Mouse (Mus musculus): ENCODE measurements around the gene Fam185a. TPM values are rescaled to one million over a fixed set of nuclear protein-coding genes. Genes with fewer than 3 reads are reported as not detected.

Gene Fam185a
- polyA plus RNA-seq, 1 experiment from 2014 or later = 7.7 TPM

DNA sequence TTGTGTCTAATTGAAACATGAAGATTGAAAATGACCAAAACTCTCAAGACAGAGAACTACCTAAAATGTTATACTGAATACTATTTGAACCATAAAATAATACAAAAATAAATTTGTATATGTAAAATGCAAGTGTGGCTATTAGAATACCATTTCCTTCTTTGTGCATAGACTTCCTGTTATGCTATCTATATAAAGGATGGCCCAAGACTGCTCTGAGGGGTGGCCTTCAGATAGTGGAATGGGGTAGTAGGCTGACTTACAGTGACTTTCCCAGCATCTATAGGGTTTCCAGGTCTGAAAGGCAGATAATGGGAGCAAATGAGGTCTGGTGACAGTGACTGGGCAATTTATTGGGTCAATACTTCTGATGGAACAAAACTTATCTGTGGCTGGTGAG is 37.4 kb upstream of the Fam185a start:
- no peak overlapping the region for H3K9ac ChIP-seq (replicated peaks; ENCODE audit: low read length)
- no peak overlapping the region for H3K4me3 ChIP-seq (ENCODE audit: low read length)
- no peak overlapping the region for H3K4me2 ChIP-seq (replicated peaks; ENCODE audit: low read depth, low read length)
- peaks cover 14% of the 10 kb centered on the region for H3K4me1 ChIP-seq (ENCODE audit: insufficient read depth, low read length)
- no peak overlapping the region for H3K27ac ChIP-seq (ENCODE audit: low read length)
- no peak for ATAC-seq (ENCODE audit: low FRiP score, low TSS enrichment)
- H3K9me3 ChIP-seq (ENCODE audit: low read length) = no peaks in the 10 kb centered on the region
- no peaks in the 10 kb centered on the region for H3K27me3 ChIP-seq (ENCODE audit: insufficient read depth, low read length)
- no peaks in the 10 kb centered on the region for H3K36me3 ChIP-seq (ENCODE audit: insufficient read depth, low read length)

GRCm38 (mm10) chr5:21388855-21389254 is 35.9 kb upstream of the Fam185a start:
- no peak for ATAC-seq (ENCODE audit: low FRiP score, low TSS enrichment)
- H3K36me3 ChIP-seq (ENCODE audit: insufficient read depth, low read length) = no peaks in the 10 kb centered on the region
- 81% methylated on average over 4 of the region's 4 CpGs for WGBS

DNA sequence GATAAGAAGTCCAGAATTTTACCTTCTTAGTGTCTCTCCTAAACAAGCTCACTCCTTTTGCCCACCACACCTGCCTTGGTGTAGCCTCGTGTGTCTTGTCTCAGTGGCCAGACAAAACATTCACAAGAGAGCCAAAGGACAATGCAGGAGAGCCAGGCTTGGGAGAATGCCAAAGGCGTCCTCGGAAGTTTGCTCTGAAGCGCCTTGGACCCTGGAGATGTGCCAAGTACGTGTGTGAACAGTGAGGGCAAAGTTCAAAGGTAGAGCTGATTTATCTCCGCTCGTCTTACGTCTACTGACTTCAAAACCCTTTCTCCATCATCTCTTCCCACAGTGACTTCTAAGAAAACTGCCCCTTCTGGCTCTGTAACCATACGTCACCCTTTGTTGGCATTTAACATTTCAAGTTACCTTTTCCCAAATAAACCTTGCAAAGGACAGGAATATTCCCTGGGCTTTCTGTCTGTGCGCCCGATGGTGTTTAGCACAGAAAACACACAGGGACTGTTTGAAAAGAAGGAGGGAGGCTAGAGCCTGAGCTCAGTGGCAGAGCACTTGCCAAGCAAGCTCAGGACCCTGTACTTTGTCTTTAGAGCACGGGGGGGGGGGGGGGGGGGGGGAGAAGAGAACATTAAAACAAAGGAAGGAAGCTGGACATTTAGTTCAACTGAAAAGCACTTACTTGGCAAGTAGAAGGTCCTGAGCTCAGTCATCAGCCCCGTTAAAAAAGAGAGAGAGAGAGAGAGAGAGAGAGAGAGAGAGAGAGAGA is 33.0 kb upstream of the Fam185a start:
- 25% methylated on average over 12 of the region's 13 CpGs for WGBS
- Histone ChIP-seq H3K36me3 (ENCODE audit: insufficient read depth, low read length) (no peaks in the 10 kb centered on the region), H3K9ac (replicated peaks; ENCODE audit: low read length) (no peak overlapping the region), H3K4me3 (ENCODE audit: low read length) (no peak overlapping the region), H3K4me2 (replicated peaks; ENCODE audit: low read depth, low read length) (no peak overlapping the region), H3K27me3 (ENCODE audit: insufficient read depth, low read length) (no peaks in the 10 kb centered on the region), H3K9me3 (ENCODE audit: low read length) (no peaks in the 10 kb centered on the region), H3K27ac (ENCODE audit: low read length) (no peak overlapping the region), H3K4me1 (ENCODE audit: insufficient read depth, low read length) (peaks cover 9% of the 10 kb centered on the region)
- ATAC-seq (ENCODE audit: low FRiP score, low TSS enrichment) = peak; percentile 71; the same call in 1 of the 2 replicates

More at GRCm38 (mm10) chr5:21388855-21389254, 35.9 kb upstream of the Fam185a start:
- no peaks in the 10 kb centered on the region for H3K27me3 ChIP-seq (ENCODE audit: insufficient read depth, low read length)
- no peak overlapping the region for H3K4me2 ChIP-seq (replicated peaks; ENCODE audit: low read depth, low read length)
- no peak overlapping the region for H3K4me3 ChIP-seq (ENCODE audit: low read length)
- no peak overlapping the region for H3K9ac ChIP-seq (replicated peaks; ENCODE audit: low read length)
- no peak overlapping the region for H3K27ac ChIP-seq (ENCODE audit: low read length)
- peaks cover 2% of the 10 kb centered on the region; the same call in 1 of the 2 replicates for H3K4me1 ChIP-seq (ENCODE audit: insufficient read depth, low read length)
- H3K9me3 ChIP-seq (ENCODE audit: low read length) = no peaks in the 10 kb centered on the region

DNA sequence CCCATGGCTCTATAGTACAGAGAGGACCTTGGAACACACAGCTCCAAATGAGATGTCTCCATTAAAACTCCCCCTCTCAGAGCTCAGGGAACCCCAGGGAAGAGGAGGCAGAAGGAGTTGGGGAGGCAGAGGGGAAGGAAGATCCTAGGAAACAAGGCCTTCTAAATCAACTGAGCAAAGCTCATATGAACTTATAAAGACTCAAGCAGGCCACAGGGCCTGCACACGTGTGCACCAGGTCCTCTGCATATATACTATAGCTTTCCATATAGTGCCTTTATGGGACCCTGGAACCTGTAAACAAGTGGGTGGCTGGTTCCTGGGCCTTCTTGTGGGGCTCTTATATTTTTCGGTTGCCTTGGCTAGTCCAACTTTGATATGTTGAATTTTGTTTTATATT is 30.2 kb upstream of the Fam185a start:
- ATAC-seq (ENCODE audit: low FRiP score, low TSS enrichment) = no peak
- H3K9ac ChIP-seq (replicated peaks; ENCODE audit: low read length) = no peak overlapping the region
- no peak overlapping the region for H3K4me2 ChIP-seq (replicated peaks; ENCODE audit: low read depth, low read length)
- no peaks in the 10 kb centered on the region for H3K27me3 ChIP-seq (ENCODE audit: insufficient read depth, low read length)
- peaks cover 9% of the 10 kb centered on the region for H3K4me1 ChIP-seq (ENCODE audit: insufficient read depth, low read length)
- H3K27ac ChIP-seq (ENCODE audit: low read length) = no peak overlapping the region
- WGBS = 79% methylated on average over 2 of the region's 2 CpGs
- H3K9me3 ChIP-seq (ENCODE audit: low read length) = no peaks in the 10 kb centered on the region
- no peaks in the 10 kb centered on the region for H3K36me3 ChIP-seq (ENCODE audit: insufficient read depth, low read length)
- H3K4me3 ChIP-seq (ENCODE audit: low read length) = no peak overlapping the region

DNA sequence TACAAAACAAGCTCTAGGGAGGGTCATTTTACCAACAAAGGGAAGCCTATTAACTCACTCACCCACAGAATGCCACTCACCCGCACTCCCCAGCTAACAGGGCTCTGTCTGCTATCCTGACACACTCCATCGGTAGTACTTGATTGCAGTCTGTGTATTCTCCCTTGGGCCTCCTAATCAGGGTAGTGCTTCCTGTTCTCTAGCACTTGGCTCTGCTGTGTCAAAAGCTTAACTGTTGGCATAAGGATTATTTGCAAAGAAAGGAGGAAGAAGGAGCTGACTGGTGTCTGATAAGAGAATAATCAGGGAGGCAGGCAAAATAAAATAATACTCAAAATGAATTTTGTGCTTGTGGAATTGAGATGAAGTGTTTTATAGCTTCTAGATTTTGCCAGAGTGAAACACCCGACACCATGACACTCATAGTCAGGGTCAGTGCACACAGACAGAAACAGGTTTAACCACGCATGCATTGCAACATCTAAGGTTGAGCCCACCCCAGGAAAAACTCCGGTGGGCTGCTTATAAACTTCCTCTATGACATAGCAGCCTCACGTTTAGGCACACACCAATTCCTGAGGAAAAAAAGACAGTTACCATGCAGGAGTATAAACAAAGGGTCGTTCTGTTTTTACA is 29.4 kb upstream of the Fam185a start:
- Histone ChIP-seq H3K27ac (ENCODE audit: low read length) (no peak overlapping the region), H3K4me3 (ENCODE audit: low read length) (no peak overlapping the region), H3K36me3 (ENCODE audit: insufficient read depth, low read length) (no peaks in the 10 kb centered on the region), H3K9me3 (ENCODE audit: low read length) (no peaks in the 10 kb centered on the region), H3K27me3 (ENCODE audit: insufficient read depth, low read length) (no peaks in the 10 kb centered on the region), H3K9ac (replicated peaks; ENCODE audit: low read length) (no peak overlapping the region), H3K4me2 (replicated peaks; ENCODE audit: low read depth, low read length) (no peak overlapping the region), H3K4me1 (ENCODE audit: insufficient read depth, low read length) (peaks cover 9% of the 10 kb centered on the region)
- WGBS = 21% methylated on average over 7 of the region's 7 CpGs
- ATAC-seq (ENCODE audit: low FRiP score, low TSS enrichment) = peak; percentile 75; the same call in 1 of the 2 replicates

DNA sequence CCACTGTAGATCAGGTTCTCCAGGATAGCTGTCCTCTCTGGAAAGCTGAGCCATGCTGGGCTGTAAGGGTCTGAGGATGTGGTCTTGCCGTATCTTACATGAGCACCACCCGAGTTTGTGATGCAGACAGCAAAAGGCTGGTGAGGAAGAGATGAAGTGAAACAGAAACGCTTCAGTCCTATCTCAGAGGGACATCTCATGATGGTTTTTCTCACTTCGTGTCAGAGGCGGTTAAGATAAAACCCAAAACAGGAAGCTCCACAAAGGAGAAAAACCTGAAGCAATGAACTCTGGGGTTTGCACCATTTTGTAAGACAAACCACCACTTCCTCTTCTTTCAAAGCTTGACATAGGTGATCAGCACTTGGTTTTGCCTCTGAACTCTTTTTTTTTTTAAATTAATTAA is 13.5 kb upstream of the Fam185a start:
- no peaks in the 10 kb centered on the region for H3K4me1 ChIP-seq (ENCODE audit: insufficient read depth, low read length)
- no peak for ATAC-seq (ENCODE audit: low FRiP score, low TSS enrichment)
- no peaks in the 10 kb centered on the region for H3K9me3 ChIP-seq (ENCODE audit: low read length)
- H3K4me3 ChIP-seq (ENCODE audit: low read length) = no peak overlapping the region
- H3K27ac ChIP-seq (ENCODE audit: low read length) = no peak overlapping the region
- WGBS = 81% methylated on average over 5 of the region's 5 CpGs
- H3K36me3 ChIP-seq (ENCODE audit: insufficient read depth, low read length) = no peaks in the 10 kb centered on the region
- no peak overlapping the region for H3K4me2 ChIP-seq (replicated peaks; ENCODE audit: low read depth, low read length)
- no peak overlapping the region for H3K9ac ChIP-seq (replicated peaks; ENCODE audit: low read length)
- H3K27me3 ChIP-seq (ENCODE audit: insufficient read depth, low read length) = no peaks in the 10 kb centered on the region

GRCm38 (mm10) chr5:21412056-21412455 is 12.7 kb upstream of the Fam185a start:
- Histone ChIP-seq H3K4me2 (replicated peaks; ENCODE audit: low read depth, low read length) (no peak overlapping the region), H3K9ac (replicated peaks; ENCODE audit: low read length) (no peak overlapping the region), H3K4me1 (ENCODE audit: insufficient read depth, low read length) (no peaks in the 10 kb centered on the region), H3K27ac (ENCODE audit: low read length) (no peak overlapping the region), H3K9me3 (ENCODE audit: low read length) (no peaks in the 10 kb centered on the region), H3K4me3 (ENCODE audit: low read length) (no peak overlapping the region), H3K36me3 (ENCODE audit: insufficient read depth, low read length) (no peaks in the 10 kb centered on the region), H3K27me3 (ENCODE audit: insufficient read depth, low read length) (no peaks in the 10 kb centered on the region)
- ATAC-seq (ENCODE audit: low FRiP score, low TSS enrichment) = no peak
- WGBS = 65% methylated on average over 5 of the region's 5 CpGs

- 83% methylated on average over 3 of the region's 3 CpGs for WGBS
- H3K27me3 ChIP-seq (ENCODE audit: insufficient read depth, low read length) = no peaks in the 10 kb centered on the region
- H3K36me3 ChIP-seq (ENCODE audit: insufficient read depth, low read length) = no peaks in the 10 kb centered on the region
- no peaks in the 10 kb centered on the region for H3K4me1 ChIP-seq (ENCODE audit: insufficient read depth, low read length)
- no peak overlapping the region for H3K9ac ChIP-seq (replicated peaks; ENCODE audit: low read length)
- H3K9me3 ChIP-seq (ENCODE audit: low read length) = no peaks in the 10 kb centered on the region
- H3K27ac ChIP-seq (ENCODE audit: low read length) = no peak overlapping the region
- no peak overlapping the region for H3K4me3 ChIP-seq (ENCODE audit: low read length)
- no peak overlapping the region for H3K4me2 ChIP-seq (replicated peaks; ENCODE audit: low read depth, low read length)
- ATAC-seq (ENCODE audit: low FRiP score, low TSS enrichment) = no peak
These were observed 11.4 kb upstream of the Fam185a start for GRCm38 (mm10) chr5:21413322-21413721.

DNA sequence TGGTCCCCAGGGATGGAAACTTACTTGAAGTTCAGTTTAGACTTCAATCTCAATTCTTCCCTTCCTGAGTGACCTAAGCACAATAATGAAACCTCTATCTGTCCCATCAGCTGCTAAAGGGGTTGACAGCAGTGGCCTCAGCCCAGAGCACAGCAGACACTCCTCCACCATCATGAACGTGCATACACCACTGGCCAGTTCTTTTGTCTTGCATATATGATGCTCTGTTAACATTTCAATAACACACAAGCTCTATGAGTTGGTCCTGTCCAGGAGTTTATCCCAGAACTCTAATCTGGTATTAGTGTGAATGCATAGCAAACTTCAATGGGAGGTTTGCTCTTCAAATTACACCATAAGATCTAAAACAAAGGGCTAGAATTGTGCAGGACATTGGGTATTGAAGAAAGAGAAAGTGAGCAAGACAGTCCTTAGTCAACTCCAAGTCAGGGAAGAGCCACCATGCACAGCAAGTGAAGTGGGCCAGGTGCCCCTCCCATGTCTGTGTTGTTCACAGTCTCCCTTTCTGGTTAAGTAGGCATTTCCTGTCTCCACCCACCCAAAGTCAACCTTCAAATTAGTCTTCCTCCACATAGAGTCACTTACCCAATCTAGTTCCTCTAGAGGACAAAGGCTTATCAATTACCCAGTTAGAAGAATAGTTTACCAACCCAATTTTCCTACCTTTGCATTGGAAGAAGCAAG is 10.5 kb upstream of the Fam185a start:
- Histone ChIP-seq H3K9ac (replicated peaks; ENCODE audit: low read length) (no peak overlapping the region), H3K9me3 (ENCODE audit: low read length) (no peaks in the 10 kb centered on the region), H3K27ac (ENCODE audit: low read length) (no peak overlapping the region), H3K27me3 (ENCODE audit: insufficient read depth, low read length) (no peaks in the 10 kb centered on the region), H3K36me3 (ENCODE audit: insufficient read depth, low read length) (no peaks in the 10 kb centered on the region), H3K4me3 (ENCODE audit: low read length) (no peak overlapping the region), H3K4me2 (replicated peaks; ENCODE audit: low read depth, low read length) (no peak overlapping the region), H3K4me1 (ENCODE audit: insufficient read depth, low read length) (no peaks in the 10 kb centered on the region)
- no peak for ATAC-seq (ENCODE audit: low FRiP score, low TSS enrichment)
- WGBS = 63% methylated on average over 1 of the region's 1 CpGs

DNA sequence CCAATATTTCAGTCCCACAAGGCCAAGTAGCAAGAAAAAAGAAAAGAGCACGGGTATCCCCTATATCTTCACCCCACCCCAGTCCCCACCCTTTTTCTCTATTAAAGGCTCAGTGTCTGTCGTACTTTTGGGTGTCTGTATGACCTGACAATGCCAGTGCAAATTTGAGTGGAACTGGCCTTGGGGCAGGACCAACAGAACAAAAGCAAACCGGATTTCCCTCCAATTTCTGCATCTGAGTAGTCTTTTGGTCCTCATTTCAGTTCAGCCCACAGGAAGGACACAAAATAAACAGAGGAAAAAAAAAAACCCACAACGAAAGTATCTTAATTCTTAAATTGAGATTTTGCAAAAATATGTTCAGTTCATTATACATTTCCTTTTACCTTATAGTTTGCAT is 6.1 kb upstream of the Fam185a start:
- H3K4me1 ChIP-seq (ENCODE audit: insufficient read depth, low read length) = no peaks in the 10 kb centered on the region
- H3K36me3 ChIP-seq (ENCODE audit: insufficient read depth, low read length) = no peaks in the 10 kb centered on the region
- H3K9me3 ChIP-seq (ENCODE audit: low read length) = 0 out of 2 replicates have a peak, but pooled peaks cover 3% of the 10 kb centered on the region
- H3K9ac ChIP-seq (replicated peaks; ENCODE audit: low read length) = no peak overlapping the region
- no peak overlapping the region for H3K27ac ChIP-seq (ENCODE audit: low read length)
- WGBS = 65% methylated on average over 4 of the region's 4 CpGs
- no peak for ATAC-seq (ENCODE audit: low FRiP score, low TSS enrichment)
- H3K4me2 ChIP-seq (replicated peaks; ENCODE audit: low read depth, low read length) = no peak overlapping the region
- no peak overlapping the region for H3K4me3 ChIP-seq (ENCODE audit: low read length)
- no peaks in the 10 kb centered on the region for H3K27me3 ChIP-seq (ENCODE audit: insufficient read depth, low read length)
